Comparison of ENCODE assay signal across 12 mouse cellular contexts in genomic region chr7:134673952-134674351, GRCm38 (mm10). TPM values are rescaled to one million over a fixed set of nuclear protein-coding genes. Genes with fewer than 3 reads are reported as not detected.
A peak's percentile ranks its signal among the peaks of the same experiment; 100 is the strongest.
DNase-seq lines count a peak whose midpoint lies in the region; ATAC-seq and TF ChIP-seq lines count a peak whose summit lies in the region.
"Had no signal": no experiment of that assay in that cellular context is flagged by ENCODE, and none has a peak within 500 bp of the region (broad histone marks: within the 10 kb centered on the region; RNA-seq: fewer than 3 reads in every experiment).

No protein-coding gene starts in this region.

- H3K4me2 ChIP-seq in kidney, embryonic 14.5 days (replicated peaks; ENCODE audit: low read depth, low read length) = no peak overlapping the region
- 0 out of 2 replicates have a peak overlapping the region, but pooled peaks have one; percentile 9 for H3K4me2 ChIP-seq in heart, postnatal 0 days (ENCODE audit: low read depth, low read length)
- peak overlapping the region; percentile 79 for H3K4me2 ChIP-seq in lung, embryonic 15.5 days
- no peak overlapping the region for H3K4me2 ChIP-seq in forebrain, embryonic 13.5 days
- H3K4me2 ChIP-seq: hindbrain, embryonic 12.5 days; neural tube, embryonic 12.5 days had no signal

- 69% methylated on average over 9 of the region's 9 CpGs for WGBS in kidney, embryonic 14.5 days
- WGBS in heart, postnatal 0 days = 51% methylated on average over 9 of the region's 9 CpGs
- WGBS in lung, embryonic 15.5 days = 42% methylated on average over 9 of the region's 9 CpGs
- WGBS in forebrain, embryonic 13.5 days = 82% methylated on average over 9 of the region's 9 CpGs

- no peaks in the 10 kb centered on the region for H3K9me3 ChIP-seq in kidney, embryonic 14.5 days (ENCODE audit: control insufficient read depth, low read length)
- H3K9me3 ChIP-seq in heart, postnatal 0 days (replicated peaks; ENCODE audit: control insufficient read depth, low read length) = no peaks in the 10 kb centered on the region
- no peaks in the 10 kb centered on the region for H3K9me3 ChIP-seq in lung, embryonic 15.5 days
- no peaks in the 10 kb centered on the region for H3K9me3 ChIP-seq in forebrain, embryonic 13.5 days (replicated peaks)
- H3K9me3 ChIP-seq: hindbrain, embryonic 12.5 days; limb, embryonic 10.5 days; neural tube, embryonic 12.5 days had no signal

- peak; percentile 35 for DNase-seq in kidney, adult 18-20 months
- peak; percentile 88 for DNase-seq in brain, adult 2 months (ENCODE audit: low read depth, low spot score)
- DNase-seq in heart, postnatal 0 days (ENCODE audit: low spot score) = no peak
- no peak for DNase-seq in embryo, embryonic 10.5 days (ENCODE audit: low spot score)
- DNase-seq: thymus, postnatal 14 days had no signal

- H3K27me3 ChIP-seq in kidney, embryonic 14.5 days (ENCODE audit: control insufficient read depth, insufficient read depth, low read length) = no peaks in the 10 kb centered on the region
- no peaks in the 10 kb centered on the region for H3K27me3 ChIP-seq in heart, postnatal 0 days (ENCODE audit: control insufficient read depth, insufficient read depth, low read length)
- no peaks in the 10 kb centered on the region for H3K27me3 ChIP-seq in lung, embryonic 15.5 days
- H3K27me3 ChIP-seq in forebrain, embryonic 13.5 days = peaks cover 14% of the 10 kb centered on the region

- H3K9ac ChIP-seq in kidney, embryonic 14.5 days (ENCODE audit: low read depth, low read length) = no peak overlapping the region
- H3K9ac ChIP-seq in heart, postnatal 0 days (replicated peaks; ENCODE audit: low read depth, low read length) = no peak overlapping the region
- H3K9ac ChIP-seq in lung, embryonic 15.5 days = no peak overlapping the region
- H3K9ac ChIP-seq in forebrain, embryonic 13.5 days = no peak overlapping the region
- H3K9ac ChIP-seq: hindbrain, embryonic 12.5 days; neural tube, embryonic 12.5 days had no signal

- ATAC-seq in kidney, embryonic 14.5 days (ENCODE audit: low FRiP score, low TSS enrichment) = no peak
- ATAC-seq in heart, postnatal 0 days (ENCODE audit: insufficient read depth, low read depth) = no peak
- ATAC-seq in lung, embryonic 15.5 days (ENCODE audit: borderline replicate concordance, extremely low read depth, low FRiP score, low TSS enrichment) = no peak
- no peak for ATAC-seq in forebrain, embryonic 13.5 days

- H3K27ac ChIP-seq in kidney, embryonic 14.5 days (ENCODE audit: low read depth, low read length) = no peak overlapping the region
- peak overlapping the region; percentile 63 for H3K27ac ChIP-seq in heart, postnatal 0 days (ENCODE audit: low read depth)
- H3K27ac ChIP-seq in lung, embryonic 15.5 days = 0 out of 2 replicates have a peak overlapping the region, but pooled peaks have one; percentile 17
- no peak overlapping the region for H3K27ac ChIP-seq in forebrain, embryonic 13.5 days
- H3K27ac ChIP-seq: hindbrain, embryonic 12.5 days; limb, embryonic 10.5 days; neural tube, embryonic 12.5 days had no signal

- TF ChIP-seq EP300 in heart, postnatal 0 days (IDR thresholded peaks at IDR 0.05; ENCODE audit: low read depth) = no peak

- H3K4me3 ChIP-seq in kidney, embryonic 14.5 days (ENCODE audit: low read length) = no peak overlapping the region
- H3K4me3 ChIP-seq in heart, postnatal 0 days (ENCODE audit: low read depth, low read length) = no peak overlapping the region
- H3K4me3 ChIP-seq in lung, embryonic 15.5 days = no peak overlapping the region
- no peak overlapping the region for H3K4me3 ChIP-seq in forebrain, embryonic 13.5 days
- H3K4me3 ChIP-seq: hindbrain, embryonic 12.5 days; limb, embryonic 10.5 days; neural tube, embryonic 12.5 days had no signal

- TF ChIP-seq CTCF in heart, postnatal 0 days (IDR thresholded peaks at IDR 0.05; ENCODE audit: low read depth) = no peak

- no peaks in the 10 kb centered on the region for H3K36me3 ChIP-seq in kidney, embryonic 14.5 days (ENCODE audit: control insufficient read depth, insufficient read depth, low read length)
- H3K36me3 ChIP-seq in heart, postnatal 0 days (replicated peaks; ENCODE audit: control insufficient read depth, insufficient read depth, low read length) = no peaks in the 10 kb centered on the region
- no peaks in the 10 kb centered on the region for H3K36me3 ChIP-seq in lung, embryonic 15.5 days
- H3K36me3 ChIP-seq in forebrain, embryonic 13.5 days (ENCODE audit: poor library complexity, severe bottlenecking) = no peaks in the 10 kb centered on the region
- H3K36me3 ChIP-seq: G1E; hindbrain, embryonic 12.5 days; neural tube, embryonic 12.5 days had no signal

- H3K4me1 ChIP-seq in kidney, embryonic 14.5 days (ENCODE audit: control insufficient read depth, insufficient read depth, low read length) = peaks cover 59% of the 10 kb centered on the region
- H3K4me1 ChIP-seq in heart, postnatal 0 days (ENCODE audit: control insufficient read depth, insufficient read depth) = peaks cover 31% of the 10 kb centered on the region
- peaks cover 54% of the 10 kb centered on the region for H3K4me1 ChIP-seq in lung, embryonic 15.5 days
- H3K4me1 ChIP-seq in forebrain, embryonic 13.5 days = peaks cover 22% of the 10 kb centered on the region

RNA-seq across cellular contexts. Expression of gene Dock1, which starts 3.5 kb away (rescaled TPM):
- 32.0 and 60.6 TPM in 2 replicates for polyA plus RNA-seq in kidney, embryonic 14.5 days (2014; fragmentation: Nextera tagmentation; extraction: Ambion mirVana)
- total RNA-seq in heart, postnatal 0 days (2014; rRNA removed; ENCODE audit: low replicate concordance) = 15.2 and 38.5 TPM in 2 replicates
- polyA plus RNA-seq in heart, postnatal 0 days (2015; fragmentation: Nextera tagmentation; extraction: Ambion mirVana) = 9.7 TPM in 2 replicates
- 40.7 and 43.7 TPM in 2 replicates for polyA plus RNA-seq in lung, embryonic 15.5 days (2015; fragmentation: Nextera tagmentation; extraction: Ambion mirVana)
- 11.6 and 11.8 TPM in 2 replicates for polyA plus RNA-seq in forebrain, embryonic 13.5 days (2015; fragmentation: Nextera tagmentation; extraction: Ambion mirVana)
- total RNA-seq: G1E had no signal
- polyA plus RNA-seq: G1E had no signal

Comparison
In these comparisons a context has a peak if more than half of its experiments do, and no peak if none do; other contexts are left out.
1. DNase-seq: peak in kidney, adult 18-20 months (single experiment) and brain, adult 2 months (single experiment); none in heart, postnatal 0 days (single experiment) and embryo, embryonic 10.5 days (single experiment).
2. H3K27ac ChIP-seq: peak in heart, postnatal 0 days (single experiment) and lung, embryonic 15.5 days (single experiment); none in kidney, embryonic 14.5 days (single experiment) and forebrain, embryonic 13.5 days (single experiment).
3. H3K4me2 ChIP-seq: peak in heart, postnatal 0 days (single experiment) and lung, embryonic 15.5 days (single experiment); none in kidney, embryonic 14.5 days (single experiment) and forebrain, embryonic 13.5 days (single experiment).